In the genomic region with DNA sequence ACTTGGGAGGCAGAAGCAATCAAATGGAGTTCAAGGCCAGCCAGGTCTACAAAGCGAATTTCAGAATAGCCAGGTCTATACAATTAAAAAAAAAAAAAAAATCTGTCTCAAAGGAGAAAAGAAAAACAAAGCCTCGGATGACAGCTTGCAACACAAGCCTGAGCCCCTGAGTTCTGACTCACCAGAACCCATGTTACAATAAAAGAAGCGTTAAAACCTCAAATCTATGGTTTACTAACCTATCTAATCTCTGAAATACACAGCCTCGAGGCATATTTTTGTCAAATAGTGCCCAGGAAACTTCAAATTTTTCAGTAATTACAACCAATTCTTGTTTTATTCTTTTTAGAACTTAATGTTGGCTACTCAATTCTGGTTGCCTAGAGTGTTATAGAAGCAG, we compare ENCODE assay signal across 7 mouse cellular contexts. TPM values are rescaled to one million over a fixed set of nuclear protein-coding genes. Genes with fewer than 3 reads are reported as not detected.
A peak's percentile ranks its signal among the peaks of the same experiment; 100 is the strongest.
DNase-seq lines count a peak whose midpoint lies in the region; ATAC-seq lines count a peak whose summit lies in the region.

No protein-coding gene starts in this region.

- no peak overlapping the region for H3K9ac ChIP-seq in intestine, embryonic 14.5 days (ENCODE audit: low read length)
- H3K9ac ChIP-seq in intestine, embryonic 16.5 days (ENCODE audit: low read depth, low read length): no peak overlapping the region
- no peak overlapping the region for H3K9ac ChIP-seq in embryonic facial prominence, embryonic 15.5 days
- H3K9ac ChIP-seq in midbrain, embryonic 12.5 days (replicated peaks): no peak overlapping the region

- no peak overlapping the region for H3K27ac ChIP-seq in intestine, embryonic 14.5 days (ENCODE audit: low read depth)
- H3K27ac ChIP-seq in intestine, embryonic 16.5 days (ENCODE audit: low read length): no peak overlapping the region
- H3K27ac ChIP-seq in embryonic facial prominence, embryonic 15.5 days (replicated peaks): no peak overlapping the region
- H3K27ac ChIP-seq in midbrain, embryonic 12.5 days (replicated peaks): no peak overlapping the region

- DNase-seq in intestine, embryonic 14.5 days (ENCODE audit: low spot score): no peak
- DNase-seq in NIH3T3 (ENCODE audit: low read depth): peak; percentile 45
- DNase-seq in yolk sac, embryonic 10.5 days (ENCODE audit: low spot score): no peak
- DNase-seq in cerebellum, adult 8-10 months: no peak

- ATAC-seq in intestine, embryonic 14.5 days (replicated peaks; ENCODE audit: low FRiP score, low TSS enrichment, low read depth): no peak
- ATAC-seq in intestine, embryonic 16.5 days: no peak
- ATAC-seq in embryonic facial prominence, embryonic 15.5 days (ENCODE audit: insufficient number of reproducible peaks, low FRiP score, low TSS enrichment, low read depth): no peak
- no peak for ATAC-seq in midbrain, embryonic 12.5 days (ENCODE audit: low FRiP score, low read depth)

- no peaks in the 10 kb centered on the region for H3K27me3 ChIP-seq in intestine, embryonic 14.5 days (replicated peaks; ENCODE audit: control insufficient read depth, insufficient read depth, low read length)
- H3K27me3 ChIP-seq in intestine, embryonic 16.5 days (replicated peaks; ENCODE audit: control insufficient read depth, insufficient read depth, low read length): no peaks in the 10 kb centered on the region
- no peaks in the 10 kb centered on the region for H3K27me3 ChIP-seq in embryonic facial prominence, embryonic 15.5 days
- no peaks in the 10 kb centered on the region for H3K27me3 ChIP-seq in midbrain, embryonic 12.5 days

- no peaks in the 10 kb centered on the region for H3K9me3 ChIP-seq in intestine, embryonic 14.5 days (ENCODE audit: control insufficient read depth, low read length)
- H3K9me3 ChIP-seq in intestine, embryonic 16.5 days (ENCODE audit: control insufficient read depth, low read length): no peaks in the 10 kb centered on the region
- H3K9me3 ChIP-seq in embryonic facial prominence, embryonic 15.5 days (replicated peaks): no peaks in the 10 kb centered on the region
- no peaks in the 10 kb centered on the region for H3K9me3 ChIP-seq in midbrain, embryonic 12.5 days

- 63% methylated on average over 4 of the region's 4 CpGs for WGBS in intestine, embryonic 14.5 days
- WGBS in intestine, embryonic 16.5 days: 60% methylated on average over 4 of the region's 4 CpGs
- 38% methylated on average over 4 of the region's 4 CpGs for WGBS in embryonic facial prominence, embryonic 15.5 days
- 67% methylated on average over 4 of the region's 4 CpGs for WGBS in midbrain, embryonic 12.5 days

- peak overlapping the region; percentile 61 for H3K4me2 ChIP-seq in intestine, embryonic 14.5 days (ENCODE audit: low read length)
- no peak overlapping the region; the same call in 1 of the 2 replicates for H3K4me2 ChIP-seq in intestine, embryonic 16.5 days (ENCODE audit: low read depth, low read length)
- H3K4me2 ChIP-seq in embryonic facial prominence, embryonic 15.5 days (replicated peaks): peak overlapping the region; percentile 69; the same call in 1 of the 2 replicates
- peak overlapping the region; percentile 81 for H3K4me2 ChIP-seq in midbrain, embryonic 12.5 days (replicated peaks)

- H3K4me1 ChIP-seq in intestine, embryonic 14.5 days (replicated peaks; ENCODE audit: control insufficient read depth, insufficient read depth, low read length): no peaks in the 10 kb centered on the region
- no peaks in the 10 kb centered on the region for H3K4me1 ChIP-seq in intestine, embryonic 16.5 days (ENCODE audit: control insufficient read depth, insufficient read depth, low read length)
- H3K4me1 ChIP-seq in embryonic facial prominence, embryonic 15.5 days: peaks cover 12% of the 10 kb centered on the region; the same call in 1 of the 2 replicates
- peaks cover 5% of the 10 kb centered on the region for H3K4me1 ChIP-seq in midbrain, embryonic 12.5 days

- H3K4me3 ChIP-seq in intestine, embryonic 14.5 days (ENCODE audit: low read depth, low read length): peak overlapping the region; percentile 95; the same call in 1 of the 2 replicates
- no peak overlapping the region for H3K4me3 ChIP-seq in intestine, embryonic 16.5 days (ENCODE audit: low read length)
- no peak overlapping the region for H3K4me3 ChIP-seq in embryonic facial prominence, embryonic 15.5 days (replicated peaks)
- no peak overlapping the region for H3K4me3 ChIP-seq in midbrain, embryonic 12.5 days

- no peaks in the 10 kb centered on the region for H3K36me3 ChIP-seq in intestine, embryonic 14.5 days (ENCODE audit: control insufficient read depth, insufficient read depth, low read length)
- no peaks in the 10 kb centered on the region for H3K36me3 ChIP-seq in intestine, embryonic 16.5 days (ENCODE audit: control insufficient read depth, insufficient read depth, low read length)
- no peaks in the 10 kb centered on the region for H3K36me3 ChIP-seq in embryonic facial prominence, embryonic 15.5 days
- no peaks in the 10 kb centered on the region for H3K36me3 ChIP-seq in midbrain, embryonic 12.5 days

RNA-seq across cellular contexts. Expression of gene Kdm7a, which starts 2.1 kb away (rescaled TPM):
- polyA plus RNA-seq in intestine, embryonic 14.5 days (2014; fragmentation: Nextera tagmentation; extraction: Ambion mirVana): 5.7 and 6.2 TPM in 2 replicates
- polyA plus RNA-seq in intestine, embryonic 16.5 days (2015; fragmentation: Nextera tagmentation; extraction: Ambion mirVana): 3.9 and 4.0 TPM in 2 replicates
- polyA plus RNA-seq in embryonic facial prominence, embryonic 15.5 days (2015; fragmentation: Nextera tagmentation; extraction: Ambion mirVana): 6.3 and 6.8 TPM in 2 replicates
- polyA plus RNA-seq in midbrain, embryonic 12.5 days (2016; fragmentation: Nextera tagmentation; extraction: Ambion mirVana): 21.4 and 23.0 TPM in 2 replicates
